Mouse (Mus musculus) embryo, embryonic 9.5 days (tissue): ENCODE measurements around the gene Trpm3.

Experiments used
- DNase-seq: peaks from one replicate; pipeline ENCODE4 v3.0.0-alpha.2; 2017; ENCODE audit errors: extremely low spot score

Gene Trpm3

DNA sequence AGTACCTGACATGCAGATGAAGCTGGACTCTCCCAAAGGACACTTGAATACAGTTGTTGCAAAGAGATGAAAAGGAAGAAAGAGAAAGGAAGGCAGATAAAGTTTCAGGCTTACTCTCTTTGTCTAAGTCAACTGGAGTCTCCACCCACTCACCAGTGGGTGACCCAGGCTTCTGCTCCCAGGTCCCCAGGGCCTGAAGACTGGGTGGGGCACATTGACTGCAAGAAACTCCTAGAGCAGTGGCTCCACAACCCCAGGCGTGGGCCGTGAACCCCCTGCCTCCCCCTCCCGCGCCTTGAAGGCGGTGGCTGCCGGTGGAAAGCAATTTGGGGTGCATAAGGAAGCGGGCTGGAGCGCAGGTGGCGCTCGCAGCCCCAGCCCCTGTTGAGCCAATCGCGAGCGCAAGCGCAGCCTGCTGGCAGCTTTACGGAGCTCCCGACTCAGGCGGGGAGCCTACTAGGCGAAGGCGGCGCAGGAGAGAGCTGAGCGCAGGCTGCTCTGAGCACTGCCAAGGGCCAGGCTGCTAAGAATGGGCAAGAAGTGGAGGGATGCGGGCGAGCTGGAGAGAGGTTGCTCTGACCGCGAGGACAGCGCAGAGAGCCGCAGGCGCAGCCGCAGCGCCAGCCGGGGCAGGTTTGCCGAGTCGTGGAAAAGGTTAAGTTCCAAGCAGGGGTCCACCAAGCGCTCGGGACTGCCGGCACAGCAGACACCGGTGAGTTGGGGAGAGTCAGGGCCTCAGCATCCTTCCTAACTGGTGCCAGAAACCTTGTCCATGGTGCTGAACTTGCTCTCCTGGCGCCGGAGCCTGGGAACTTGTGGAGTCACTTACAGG is at the start of gene Trpm3:
Gene Trpm3, plus strand, starts transcription at position 457 of the 832 bp plus-strand sequence.
- DNase-seq, result peak; percentile 85

- DNase-seq, result no peak
These were observed 38.3 kb upstream of the Trpm3 start for GRCm38 (mm10) chr19:22100582-22100981.

DNA sequence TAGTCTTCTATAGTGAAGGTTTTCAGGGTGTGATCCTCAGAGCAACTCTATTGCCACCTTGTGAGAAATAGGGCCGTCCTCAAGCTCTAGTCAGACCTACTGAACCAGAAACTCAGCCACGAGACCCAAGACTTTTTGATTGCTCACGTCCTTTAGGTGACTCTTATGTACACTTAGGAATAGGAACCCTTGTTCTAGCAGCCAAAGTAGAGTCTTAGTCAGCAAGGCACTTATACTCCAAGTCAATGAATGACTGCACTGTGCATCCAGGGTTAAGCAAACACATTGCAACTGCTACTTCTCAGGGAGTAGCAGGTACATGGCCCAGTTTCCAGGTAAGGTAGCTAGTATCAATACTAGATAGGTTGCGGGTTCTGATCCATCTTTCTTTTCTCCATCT is 35.0 kb upstream of the Trpm3 start:
- DNase-seq, result no peak

DNA sequence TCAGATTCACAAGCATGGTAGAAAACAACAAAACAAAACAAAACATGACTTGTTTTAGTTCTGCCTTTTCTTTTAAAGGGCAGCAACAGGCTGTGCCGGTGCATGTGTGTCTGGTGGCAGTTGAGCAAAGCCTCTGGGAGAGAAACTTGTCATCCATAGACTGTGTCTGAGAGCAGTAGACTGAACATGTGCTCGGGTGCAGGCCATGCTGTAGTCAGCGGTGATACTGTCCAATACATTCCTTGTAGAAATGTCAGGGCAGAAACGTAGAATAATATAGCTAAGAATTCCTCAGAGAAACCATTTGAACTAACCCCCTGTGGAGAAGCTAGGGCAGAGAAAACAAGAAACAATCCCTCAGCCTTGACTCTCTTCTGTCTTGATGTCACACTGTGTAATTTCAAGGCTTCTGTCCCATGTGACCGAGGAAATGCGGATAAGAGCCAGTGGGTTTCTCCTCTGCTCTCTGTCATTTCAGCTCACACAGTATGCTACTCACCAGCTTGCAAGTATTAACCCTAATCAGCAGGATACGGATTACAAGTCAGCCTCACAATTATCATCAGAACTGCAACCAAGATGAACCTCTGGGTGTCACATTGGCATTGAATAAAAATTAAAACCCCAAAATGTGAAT is 33.9 kb upstream of the Trpm3 start:
- no peak for DNase-seq

- DNase-seq, result no peak
These were observed 33.2 kb upstream of the Trpm3 start for GRCm38 (mm10) chr19:22105648-22106047.

DNA sequence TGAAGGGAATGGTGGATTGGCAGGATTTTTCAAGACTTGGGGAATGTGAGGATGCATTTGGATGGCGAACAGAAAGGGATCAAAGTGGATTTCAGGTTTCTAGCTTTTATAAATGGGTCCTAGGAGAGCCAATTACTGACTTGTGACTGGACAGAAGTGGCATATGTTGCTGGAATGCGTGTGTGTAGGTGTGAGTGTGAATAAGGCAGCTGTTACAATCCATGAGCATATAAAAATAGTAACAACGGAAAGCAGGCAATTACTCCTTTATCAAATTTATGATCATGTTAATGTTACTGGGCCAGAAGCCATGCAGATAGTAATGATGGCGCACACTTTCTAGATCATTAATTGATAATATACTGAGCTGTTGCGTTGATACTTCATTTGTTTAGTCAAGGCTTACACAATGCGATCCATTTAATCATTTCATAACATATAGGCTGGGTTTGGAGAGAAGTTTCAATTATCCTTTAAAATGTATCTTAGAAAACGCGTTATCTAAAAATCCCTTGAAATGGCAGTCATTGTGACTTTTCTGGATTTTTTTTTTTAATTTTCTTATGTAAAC is 29.9 kb upstream of the Trpm3 start:
- DNase-seq, result no peak

DNA sequence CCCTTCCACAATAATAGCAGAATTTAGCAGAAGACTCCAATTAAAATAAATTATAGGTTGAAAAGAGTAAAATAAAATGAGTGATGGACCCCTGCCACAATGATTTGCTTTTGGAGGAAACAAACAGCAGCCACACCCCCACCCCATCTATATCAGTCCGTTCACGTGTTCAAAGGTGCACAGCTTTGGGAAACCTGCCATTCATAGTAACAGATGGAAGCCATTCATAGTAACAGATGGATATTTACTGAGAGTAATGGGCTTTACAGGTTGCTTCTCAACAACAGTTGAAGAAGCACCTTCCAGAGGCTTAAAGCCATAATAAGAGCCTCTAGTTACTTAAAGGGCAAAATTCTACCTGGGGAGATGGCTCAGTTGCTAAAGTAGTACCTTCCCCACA is 17.9 kb upstream of the Trpm3 start:
- DNase-seq, result no peak

DNA sequence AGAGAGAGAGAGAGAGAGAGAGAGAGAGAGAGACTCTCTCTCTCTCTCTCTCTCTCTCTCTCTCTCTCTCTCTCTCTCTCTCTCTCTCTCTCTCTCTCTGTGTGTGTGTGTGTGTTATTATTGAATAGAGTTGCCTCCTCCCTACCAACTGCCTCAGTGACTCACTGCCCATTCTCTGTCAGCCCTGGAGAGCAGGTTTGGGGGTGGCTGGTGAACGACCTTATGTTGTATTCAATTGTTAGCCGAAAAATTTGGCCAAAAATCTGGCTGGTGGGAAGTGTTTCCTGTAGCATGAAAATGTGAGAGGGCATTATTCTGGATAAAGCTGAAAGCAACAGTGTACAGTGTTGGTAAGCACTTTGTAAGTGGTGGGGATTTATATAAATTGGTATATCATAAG is 17.2 kb upstream of the Trpm3 start:
- no peak for DNase-seq

- DNase-seq, result no peak
These were observed 6.2 kb upstream of the Trpm3 start for GRCm38 (mm10) chr19:22132626-22133025.

- DNase-seq, result no peak
These were observed 39.7 kb downstream of the Trpm3 start for GRCm38 (mm10) chr19:22178549-22178948.

GRCm38 (mm10) chr19:22179017-22179416 is 40.2 kb downstream of the Trpm3 start:
- DNase-seq, result no peak

- DNase-seq, result no peak
These were observed 41.3 kb downstream of the Trpm3 start for GRCm38 (mm10) chr19:22180136-22180535.

GRCm38 (mm10) chr19:22189716-22190115 is 50.9 kb downstream of the Trpm3 start:
- no peak for DNase-seq

GRCm38 (mm10) chr19:22222520-22222919 is 83.7 kb downstream of the Trpm3 start:
- DNase-seq, result no peak

DNA sequence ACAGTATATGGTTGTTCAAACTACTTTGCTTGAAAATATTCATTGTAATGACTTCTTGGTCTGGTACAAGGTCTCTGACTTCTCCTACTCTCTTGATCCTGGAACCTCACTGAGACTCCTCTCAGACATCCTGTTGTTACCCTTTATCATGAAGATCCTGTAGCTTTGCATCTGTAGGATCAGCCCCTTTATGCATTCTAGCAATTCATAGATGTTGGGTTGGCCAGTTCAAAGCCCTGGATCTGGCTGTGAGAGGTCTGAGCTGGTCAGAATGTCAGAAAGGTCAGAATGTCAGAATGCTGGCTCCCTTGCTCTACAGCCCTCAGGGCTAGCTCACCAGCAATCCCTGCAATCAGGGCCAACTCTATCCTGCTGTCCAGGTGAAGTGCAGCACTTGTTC is 95.3 kb downstream of the Trpm3 start:
- no peak for DNase-seq

DNA sequence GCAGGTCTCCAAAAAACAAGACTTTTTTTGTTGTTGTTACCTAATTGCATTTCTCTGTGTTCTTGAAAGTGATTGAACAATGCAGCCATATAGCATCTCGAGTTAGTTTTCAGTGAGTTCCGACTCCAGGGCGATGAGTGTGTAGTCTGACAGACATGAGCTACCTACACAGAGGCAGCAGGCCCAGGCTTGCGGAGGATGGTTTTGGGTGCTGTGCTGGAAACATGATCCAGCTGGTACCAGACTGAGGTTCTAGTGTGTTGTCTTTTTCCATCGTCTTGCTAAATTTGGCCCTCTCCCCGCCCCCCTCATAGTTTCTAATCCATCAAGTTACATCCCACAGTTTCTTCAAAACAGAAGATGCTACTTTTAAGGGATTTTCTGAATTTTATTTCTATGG is 110.2 kb downstream of the Trpm3 start:
- no peak for DNase-seq

DNA sequence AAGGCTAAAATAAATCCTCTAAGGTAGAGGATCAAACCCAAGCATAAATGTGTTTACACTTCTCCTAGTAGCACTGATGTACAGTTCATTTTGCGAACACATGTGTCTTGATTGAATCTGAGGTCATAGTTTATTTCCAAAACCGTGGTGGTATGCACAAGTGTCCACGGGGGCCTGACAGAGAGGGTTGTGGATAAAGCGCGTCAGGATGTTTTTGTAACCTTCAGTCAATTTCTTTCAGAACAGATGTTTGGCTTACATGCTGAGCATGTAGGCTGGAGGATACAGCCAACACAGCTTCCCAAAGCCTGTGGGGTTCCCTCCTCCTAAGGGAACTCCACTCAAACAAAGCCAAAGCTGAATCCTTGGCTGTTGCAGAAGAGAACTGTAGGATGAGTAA is 134.1 kb downstream of the Trpm3 start:
- no peak for DNase-seq

DNA sequence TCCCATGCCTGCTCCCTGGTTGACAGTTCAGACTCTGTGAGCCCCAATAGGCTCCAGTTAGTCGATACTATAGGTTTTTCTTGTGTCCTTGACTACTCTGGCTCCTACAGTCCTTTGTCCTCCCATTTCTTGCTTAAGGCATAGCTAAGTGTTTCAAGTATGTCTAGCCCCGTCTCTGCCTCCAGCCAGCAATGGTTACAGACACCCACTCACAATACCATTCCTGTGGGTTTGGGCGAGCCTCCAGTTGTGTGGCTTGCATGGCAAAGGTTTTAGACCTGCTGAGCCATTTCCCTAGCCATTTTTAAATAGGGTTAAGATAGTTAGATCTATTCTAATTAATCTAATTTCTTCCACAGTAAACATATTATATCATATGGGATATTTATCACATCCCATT is 145.8 kb downstream of the Trpm3 start:
- no peak for DNase-seq

- no peak for DNase-seq
These were observed 153.8 kb downstream of the Trpm3 start for GRCm38 (mm10) chr19:22292671-22293070.

GRCm38 (mm10) chr19:22300906-22301305 is 162.1 kb downstream of the Trpm3 start:
- no peak for DNase-seq

DNA sequence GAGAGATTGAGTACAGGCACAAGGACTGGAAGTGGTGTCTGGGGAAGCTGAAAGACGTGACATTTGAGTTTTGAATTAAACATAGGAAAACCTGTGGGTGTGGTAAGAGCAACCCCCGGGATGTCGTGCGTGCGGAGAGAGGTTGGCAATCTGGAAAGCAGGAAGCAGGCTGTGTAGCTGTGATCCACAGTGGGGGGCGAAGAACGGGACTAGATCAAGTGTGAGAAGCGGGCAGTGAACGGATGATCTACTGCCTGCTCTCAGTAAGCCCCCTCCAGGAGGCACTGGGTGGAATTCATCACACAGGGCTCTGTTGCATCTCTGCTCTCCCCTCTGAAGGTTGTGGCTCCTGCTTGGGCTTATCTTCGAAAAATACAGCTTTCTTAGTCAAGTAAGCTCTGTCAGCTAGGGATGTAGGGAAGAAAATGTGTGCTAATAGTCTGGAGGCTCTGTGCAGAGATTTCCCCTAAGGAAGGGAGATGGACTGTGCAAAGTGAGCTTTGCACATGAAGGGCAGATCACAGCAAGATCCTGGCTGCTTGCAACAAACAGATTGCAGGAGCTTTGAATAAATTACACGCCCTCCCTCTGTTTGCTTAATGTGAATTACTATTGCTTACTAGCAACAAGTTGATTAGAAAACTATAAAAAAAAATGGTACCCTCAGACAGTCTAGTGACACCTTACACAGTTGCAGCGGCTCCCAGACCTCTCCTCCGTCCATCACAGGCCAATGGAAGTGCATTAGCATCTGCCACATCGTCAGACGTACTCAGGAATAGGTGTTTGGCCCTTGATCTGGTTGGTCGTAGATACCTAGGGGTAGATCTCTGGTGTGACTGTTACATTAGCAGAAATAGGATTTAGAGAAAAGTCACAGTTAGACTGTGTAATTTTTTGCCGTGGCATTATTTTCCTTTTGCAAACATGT is 164.4 kb downstream of the Trpm3 start:
- DNase-seq, result peak; percentile 1
